In the genomic region with DNA sequence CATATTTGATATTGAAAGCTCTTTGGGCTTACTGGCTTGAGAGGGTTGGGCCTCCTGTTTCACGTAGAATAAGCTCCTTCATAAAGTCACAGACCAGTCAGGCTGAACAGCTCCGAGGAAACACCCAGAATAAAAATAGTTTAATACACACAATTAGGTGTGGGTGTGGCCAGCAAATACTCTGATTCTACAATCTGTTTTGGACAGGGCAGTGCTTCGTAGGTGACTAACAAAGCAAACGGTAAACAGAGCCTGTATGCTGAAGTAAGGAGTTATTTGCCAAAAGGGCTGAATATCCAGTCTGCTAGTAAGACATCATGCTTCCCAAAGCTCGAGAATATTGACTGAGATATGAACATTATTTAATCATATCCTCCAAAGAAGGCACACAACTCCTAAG, we compare ENCODE assay signal across 19 mouse cellular contexts. TPM values are rescaled to one million over a fixed set of nuclear protein-coding genes. Genes with fewer than 3 reads are reported as not detected.
"Had no signal": no experiment of that assay in that cellular context is flagged by ENCODE, and none has a peak within 500 bp of the region (broad histone marks: within the 10 kb centered on the region; RNA-seq: fewer than 3 reads in every experiment).

No protein-coding gene starts in this region.

- H3K9me3 ChIP-seq: neural tube, embryonic 12.5 days; neural tube, embryonic 13.5 days; neural tube, embryonic 15.5 days; stomach, embryonic 15.5 days had no signal

- H3K27me3 ChIP-seq: neural tube, embryonic 12.5 days; neural tube, embryonic 13.5 days; neural tube, embryonic 15.5 days; stomach, embryonic 15.5 days had no signal

- H3K4me3 ChIP-seq: neural tube, embryonic 12.5 days; neural tube, embryonic 13.5 days; neural tube, embryonic 15.5 days; stomach, embryonic 15.5 days had no signal

- H3K4me1 ChIP-seq: neural tube, embryonic 12.5 days; neural tube, embryonic 13.5 days; stomach, embryonic 15.5 days had no signal

- H3K27ac ChIP-seq: neural tube, embryonic 12.5 days; neural tube, embryonic 13.5 days; neural tube, embryonic 15.5 days; stomach, embryonic 15.5 days had no signal

- H3K36me3 ChIP-seq: neural tube, embryonic 12.5 days; neural tube, embryonic 13.5 days; neural tube, embryonic 15.5 days; stomach, embryonic 15.5 days had no signal

- H3K9ac ChIP-seq: neural tube, embryonic 12.5 days; neural tube, embryonic 13.5 days; neural tube, embryonic 15.5 days; stomach, embryonic 15.5 days had no signal

- DNase-seq: retina, postnatal 1 day; right cerebral cortex, adult 18-20 months; right cerebral cortex, postnatal 25 days; right cerebral cortex, postnatal 4 days; spleen, adult 18-20 months; thymus, adult 18-20 months; thymus, adult 2 months; thymus, postnatal 14 days; thymus, postnatal 25 days; thymus, postnatal 36 days; thymus, postnatal 4 days had no signal

- H3K4me2 ChIP-seq: neural tube, embryonic 12.5 days; neural tube, embryonic 13.5 days; neural tube, embryonic 15.5 days; stomach, embryonic 15.5 days had no signal

RNA-seq across cellular contexts. Expression of gene Col10a1, which starts 4.1 kb away (rescaled TPM):
- polyA plus RNA-seq: neural tube, embryonic 11.5 days; neural tube, embryonic 13.5 days; small intestine, adult 2 months; spleen, adult 2 months; testis, adult 2 months had no signal
